Mouse (Mus musculus) small intestine, adult 2 months (tissue): ENCODE results near the gene Nrros.

Source experiments
- CTCF ChIP-seq: fragments of 200-500 bp; IDR thresholded peaks from 2 replicates; pipeline ENCODE4 v1.5.1; 2012; ENCODE audit warnings: low read depth, mild to moderate bottlenecking, control low read depth, inconsistent platforms, low read length, moderate library complexity, mixed read lengths; ENCODE audit not compliant: insufficient replicate concordance, insufficient read length; ENCODE audit errors: extremely low read depth
- POLR2A ChIP-seq: fragments of 200-500 bp; IDR thresholded peaks from 2 replicates; pipeline ENCODE4 v1.6.1; 2012; ENCODE audit warnings: low read depth, mild to moderate bottlenecking, control low read depth, inconsistent platforms, low read length, moderate library complexity

DNA sequence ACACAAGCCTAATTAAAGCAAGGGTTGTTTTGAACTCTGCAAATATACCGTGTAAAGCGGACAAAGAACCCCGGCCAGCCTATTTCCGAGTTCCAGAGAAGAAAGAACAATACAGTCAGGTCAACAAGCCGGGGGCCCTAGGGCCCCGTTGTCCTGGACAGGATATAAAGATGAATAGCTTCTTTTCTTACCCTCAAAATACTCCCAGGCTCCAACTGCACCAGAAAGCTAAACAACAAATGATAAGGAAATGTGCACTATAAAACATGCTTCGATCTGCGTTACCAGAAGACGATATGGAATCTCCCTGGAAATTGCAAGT lies 35.6 kb upstream of the Nrros start:
- no peak for TF ChIP-seq CTCF
- TF ChIP-seq POLR2A: no peak
